Mouse (Mus musculus): ENCODE results near the gene Prmt3. TPM values are rescaled to one million over a fixed set of nuclear protein-coding genes. Genes with fewer than 3 reads are reported as not detected.

Gene Prmt3
- polyA plus RNA-seq, 1 experiment from 2014 or later, result 41.1 TPM

GRCm38 (mm10) chr7:49882694-49883389 is 104.7 kb downstream of the Prmt3 start:
- Histone ChIP-seq H3K36me3 (no peaks in the 10 kb centered on the region), H3K4me2 (peak overlapping the region; percentile 45), H3K27me3 (no peaks in the 10 kb centered on the region), H3K27ac (no peak overlapping the region), H3K9me3 (replicated peaks) (no peaks in the 10 kb centered on the region), H3K9ac (no peak overlapping the region), H3K4me1 (replicated peaks) (peaks cover 13% of the 10 kb centered on the region), H3K4me3 (no peak overlapping the region)
- no peak for ATAC-seq (replicated peaks; ENCODE audit: insufficient number of reproducible peaks, insufficient read depth, low FRiP score, low read depth)
- WGBS, result 15% methylated on average over 16 of the region's 16 CpGs

GRCm38 (mm10) chr7:49887776-49888390 is 109.7 kb downstream of the Prmt3 start:
- Histone ChIP-seq H3K27ac (no peak overlapping the region), H3K9me3 (replicated peaks) (no peaks in the 10 kb centered on the region), H3K4me2 (no peak overlapping the region), H3K36me3 (no peaks in the 10 kb centered on the region), H3K9ac (no peak overlapping the region), H3K4me1 (replicated peaks) (peaks cover 3% of the 10 kb centered on the region), H3K27me3 (no peaks in the 10 kb centered on the region), H3K4me3 (no peak overlapping the region)
- 74% methylated on average over 2 of the region's 2 CpGs for WGBS
- ATAC-seq (replicated peaks; ENCODE audit: insufficient number of reproducible peaks, insufficient read depth, low FRiP score, low read depth), result no peak

- no peak overlapping the region for H3K4me2 ChIP-seq
- H3K27ac ChIP-seq, result no peak overlapping the region
- H3K4me1 ChIP-seq (replicated peaks), result no peaks in the 10 kb centered on the region
- no peak overlapping the region for H3K4me3 ChIP-seq
- ATAC-seq (replicated peaks; ENCODE audit: insufficient number of reproducible peaks, insufficient read depth, low FRiP score, low read depth), result no peak
- H3K27me3 ChIP-seq, result no peaks in the 10 kb centered on the region; the same call in 1 of the 2 replicates
- H3K9ac ChIP-seq, result no peak overlapping the region
- 56% methylated on average over 2 of the region's 2 CpGs for WGBS
- no peaks in the 10 kb centered on the region for H3K36me3 ChIP-seq
- H3K9me3 ChIP-seq (replicated peaks), result no peaks in the 10 kb centered on the region
Measured at GRCm38 (mm10) chr7:49894786-49895185, 116.6 kb downstream of the Prmt3 start.

- WGBS, result 65% methylated on average over 6 of the region's 6 CpGs
- ATAC-seq (replicated peaks; ENCODE audit: insufficient number of reproducible peaks, insufficient read depth, low FRiP score, low read depth), result no peak
- Histone ChIP-seq H3K27me3 (no peaks in the 10 kb centered on the region; the same call in 1 of the 2 replicates), H3K9ac (no peak overlapping the region), H3K4me3 (no peak overlapping the region), H3K36me3 (no peaks in the 10 kb centered on the region), H3K9me3 (replicated peaks) (no peaks in the 10 kb centered on the region), H3K27ac (no peak overlapping the region), H3K4me1 (replicated peaks) (no peaks in the 10 kb centered on the region), H3K4me2 (no peak overlapping the region)
Measured at GRCm38 (mm10) chr7:49895296-49895695, 117.2 kb downstream of the Prmt3 start.

- H3K36me3 ChIP-seq, result no peaks in the 10 kb centered on the region
- H3K9me3 ChIP-seq (replicated peaks), result no peaks in the 10 kb centered on the region
- no peak overlapping the region for H3K27ac ChIP-seq
- H3K4me3 ChIP-seq, result no peak overlapping the region
- WGBS, result 48% methylated on average over 9 of the region's 9 CpGs
- H3K4me1 ChIP-seq (replicated peaks), result no peaks in the 10 kb centered on the region
- peaks cover 48% of the 10 kb centered on the region for H3K27me3 ChIP-seq
- no peak overlapping the region for H3K9ac ChIP-seq
- no peak for ATAC-seq (replicated peaks; ENCODE audit: insufficient number of reproducible peaks, insufficient read depth, low FRiP score, low read depth)
- no peak overlapping the region for H3K4me2 ChIP-seq
Measured at GRCm38 (mm10) chr7:49902003-49902552, 123.9 kb downstream of the Prmt3 start.

- 3% methylated on average over 28 of the region's 28 CpGs for WGBS
- no peak for ATAC-seq (replicated peaks; ENCODE audit: insufficient number of reproducible peaks, insufficient read depth, low FRiP score, low read depth)
- Histone ChIP-seq H3K4me1 (replicated peaks) (peaks cover 6% of the 10 kb centered on the region), H3K4me2 (no peak overlapping the region), H3K9ac (no peak overlapping the region), H3K9me3 (replicated peaks) (no peaks in the 10 kb centered on the region), H3K36me3 (no peaks in the 10 kb centered on the region), H3K27ac (no peak overlapping the region), H3K4me3 (no peak overlapping the region), H3K27me3 (peaks cover 93% of the 10 kb centered on the region)
Measured at GRCm38 (mm10) chr7:49907191-49908171, 129.3 kb downstream of the Prmt3 start.

Other genes starting within 250 kb of the Prmt3 start
- not detected in 2 replicates for gene Dbx1, start 141.5 kb upstream of the Prmt3 start, polyA plus RNA-seq (2015; fragmentation: Nextera tagmentation; extraction: Ambion mirVana)
- gene Htatip2, start 19.2 kb upstream of the Prmt3 start, polyA plus RNA-seq (2015; fragmentation: Nextera tagmentation; extraction: Ambion mirVana), result 11.6 and 15.3 TPM in 2 replicates
- gene Slc6a5, start 131.8 kb downstream of the Prmt3 start, polyA plus RNA-seq (2015; fragmentation: Nextera tagmentation; extraction: Ambion mirVana), result 0.04 TPM in 1 of 2 replicates, not detected in the other
- 0.31 and 0.67 TPM in 2 replicates for gene Nell1, start 196.5 kb downstream of the Prmt3 start, polyA plus RNA-seq (2015; fragmentation: Nextera tagmentation; extraction: Ambion mirVana)